9 mouse cellular contexts compared by ENCODE assay signal in the genomic region with DNA sequence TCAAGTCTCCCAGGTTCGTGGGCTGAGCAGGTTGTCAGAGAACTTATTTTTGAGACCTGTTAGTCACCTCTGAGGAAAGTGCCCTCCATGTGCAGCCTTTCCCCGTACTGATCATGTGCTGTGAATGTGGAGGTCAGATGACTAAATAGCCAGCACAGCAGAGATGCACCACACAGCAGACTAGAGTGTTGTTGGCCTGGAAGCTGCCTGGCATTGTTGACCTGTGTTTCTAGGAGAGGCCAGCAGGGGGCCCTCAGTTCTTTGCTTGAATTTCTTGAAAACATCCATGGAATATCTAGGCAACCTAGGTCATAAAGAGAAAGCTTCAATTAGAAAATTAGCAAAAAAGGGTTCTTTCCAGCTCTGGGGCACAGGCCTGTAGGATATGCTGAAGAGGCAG. TPM values are rescaled to one million over a fixed set of nuclear protein-coding genes. Genes with fewer than 3 reads are reported as not detected.
DNase-seq lines count a peak whose midpoint lies in the region; ATAC-seq and TF ChIP-seq lines count a peak whose summit lies in the region.
"Had no signal": no experiment of that assay in that cellular context is flagged by ENCODE, and none has a peak within 500 bp of the region (broad histone marks: within the 10 kb centered on the region; RNA-seq: fewer than 3 reads in every experiment).

No protein-coding gene starts in this region.

- no peak overlapping the region for H3K4me3 ChIP-seq in forebrain, embryonic 15.5 days
- no peak overlapping the region for H3K4me3 ChIP-seq in lung, adult 2 months (replicated peaks; ENCODE audit: extremely low read depth, low read depth, low read length)
- H3K4me3 ChIP-seq: midbrain, embryonic 12.5 days had no signal

- no peaks in the 10 kb centered on the region for H3K27me3 ChIP-seq in forebrain, embryonic 15.5 days
- H3K27me3 ChIP-seq: midbrain, embryonic 12.5 days had no signal

- H3K4me1 ChIP-seq in forebrain, embryonic 15.5 days, result no peaks in the 10 kb centered on the region
- H3K4me1 ChIP-seq in lung, adult 2 months (ENCODE audit: control insufficient read depth, insufficient read depth, low read length), result peaks cover 2% of the 10 kb centered on the region; the same call in 1 of the 2 replicates
- H3K4me1 ChIP-seq: midbrain, embryonic 12.5 days had no signal

- no peaks in the 10 kb centered on the region for H3K36me3 ChIP-seq in forebrain, embryonic 15.5 days
- H3K36me3 ChIP-seq: midbrain, embryonic 12.5 days had no signal

- TF ChIP-seq CTCF in lung, adult 2 months (IDR thresholded peaks at IDR 0.05; ENCODE audit: insufficient read depth, low read length), result peak; percentile 69

- no peak for TF ChIP-seq POLR2A in lung, adult 2 months (IDR thresholded peaks at IDR 0.05; ENCODE audit: borderline replicate concordance, extremely low read depth, low read depth, low read length)

- no peak overlapping the region for H3K9ac ChIP-seq in forebrain, embryonic 15.5 days (replicated peaks)
- H3K9ac ChIP-seq: midbrain, embryonic 12.5 days had no signal

- H3K4me2 ChIP-seq in forebrain, embryonic 15.5 days (replicated peaks), result no peak overlapping the region
- H3K4me2 ChIP-seq: midbrain, embryonic 12.5 days had no signal

- DNase-seq in left cerebral cortex, adult 18-20 months (ENCODE audit: low spot score in 2 of 2), result peak; percentile 42 to 48
- no peak for DNase-seq in left cerebral cortex, adult 8-10 months (ENCODE audit: low spot score in 2 of 2)
- peak; percentile 67 for DNase-seq in ES-CJ7 (ENCODE audit: low read depth, low spot score)
- peak; percentile 64 to 70 for DNase-seq in adrenal gland, postnatal 36 days
- DNase-seq in lung, adult 2 months, result no peak
- peak; percentile 44 for DNase-seq in right cerebral cortex, postnatal 14 days

- ATAC-seq in forebrain, embryonic 15.5 days (replicated peaks), result 0 out of 2 replicates have a peak, but pooled peaks have one; percentile 20

- WGBS in forebrain, embryonic 15.5 days, result 52% methylated on average over 2 of the region's 2 CpGs
- WGBS in lung, adult 2 months, result 57% methylated on average over 2 of the region's 2 CpGs

- H3K27ac ChIP-seq in forebrain, embryonic 15.5 days (replicated peaks), result no peak overlapping the region
- H3K27ac ChIP-seq: midbrain, embryonic 12.5 days had no signal

- H3K9me3 ChIP-seq in forebrain, embryonic 15.5 days, result no peaks in the 10 kb centered on the region
- H3K9me3 ChIP-seq: midbrain, embryonic 12.5 days had no signal

RNA-seq across cellular contexts. Expression of gene Klrb1b, which starts 23.8 kb away (rescaled TPM):
- not detected for total RNA-seq in left cerebral cortex, adult 18-20 months (2021)
- under 1 TPM in 2 of 4 experiments, not detected in 2; 0.46 to 0.70 TPM for total RNA-seq in left cerebral cortex, adult 8-10 months (2022)
- total RNA-seq in adrenal gland, postnatal 36 days (2021), result under 1 TPM in 1 of 2 experiments, not detected in 1; 0.23 TPM
- polyA plus RNA-seq in forebrain, embryonic 15.5 days (2015; fragmentation: Nextera tagmentation; extraction: Ambion mirVana), result not detected in 2 replicates
- polyA plus RNA-seq in lung, adult 2 months (2012; rRNA removed), result 2.4 and 2.7 TPM in 2 replicates
- total RNA-seq: gastrocnemius, postnatal 36 days had no signal
- polyA plus RNA-seq: midbrain, embryonic 12.5 days had no signal

RNA-seq across cellular contexts. Expression of gene Gm44511, which starts 23.8 kb away (rescaled TPM):
- not detected for total RNA-seq in left cerebral cortex, adult 18-20 months (2021)
- total RNA-seq in left cerebral cortex, adult 8-10 months (2022), result under 1 TPM in 1 of 4 experiments, not detected in 3; 0.82 TPM
- not detected for total RNA-seq in adrenal gland, postnatal 36 days (2021)
- not detected in 2 replicates for polyA plus RNA-seq in forebrain, embryonic 15.5 days (2015; fragmentation: Nextera tagmentation; extraction: Ambion mirVana)
- 0.41 TPM in 1 of 2 replicates, not detected in the other for polyA plus RNA-seq in lung, adult 2 months (2012; rRNA removed)
- total RNA-seq: gastrocnemius, postnatal 36 days had no signal
- polyA plus RNA-seq: midbrain, embryonic 12.5 days had no signal

RNA-seq across cellular contexts. Expression of gene Clec2i, which starts 37.5 kb away (rescaled TPM):
- not detected for total RNA-seq in left cerebral cortex, adult 18-20 months (2021)
- total RNA-seq in left cerebral cortex, adult 8-10 months (2022), result under 1 TPM in 1 of 4 experiments, not detected in 3; 0.17 TPM
- total RNA-seq in adrenal gland, postnatal 36 days (2021), result not detected
- polyA plus RNA-seq in forebrain, embryonic 15.5 days (2015; fragmentation: Nextera tagmentation; extraction: Ambion mirVana), result not detected in 2 replicates
- polyA plus RNA-seq in lung, adult 2 months (2012; rRNA removed), result 0.79 and 1.6 TPM in 2 replicates
- polyA plus RNA-seq: midbrain, embryonic 12.5 days had no signal

RNA-seq across cellular contexts. Expression of gene BC035044, which starts 41.0 kb away (rescaled TPM):
- 1 to 10 TPM; 1.1 to 1.9 TPM for total RNA-seq in left cerebral cortex, adult 18-20 months (2021)
- 1 to 10 TPM in 3 of 4 experiments, under 1 TPM in 1; 0.84 to 1.7 (median 1.4) TPM for total RNA-seq in left cerebral cortex, adult 8-10 months (2022)
- under 1 TPM in 1 of 2 experiments, not detected in 1; 0.30 TPM for total RNA-seq in adrenal gland, postnatal 36 days (2021)
- polyA plus RNA-seq in forebrain, embryonic 15.5 days (2015; fragmentation: Nextera tagmentation; extraction: Ambion mirVana), result 0.46 and 0.60 TPM in 2 replicates
- polyA plus RNA-seq in lung, adult 2 months (2012; rRNA removed), result 1.2 and 2.7 TPM in 2 replicates
- total RNA-seq: gastrocnemius, postnatal 36 days had no signal

Comparison
In these comparisons a context has a peak if more than half of its experiments do, and no peak if none do; other contexts are left out.
1. DNase-seq: peak in left cerebral cortex, adult 18-20 months (2 of 2), ES-CJ7 (single experiment), adrenal gland, postnatal 36 days (2 of 2) and right cerebral cortex, postnatal 14 days (single experiment); none in left cerebral cortex, adult 8-10 months (0 of 2) and lung, adult 2 months (single experiment).